Mouse (Mus musculus) neural tube, embryonic 11.5 days (tissue): ENCODE data around the gene Asic2. TPM values are rescaled to one million over a fixed set of nuclear protein-coding genes. Genes with fewer than 3 reads are reported as not detected.

Experiments used
- ATAC-seq: fragments of 200-750 bp; cut with Nextera tagmentation; 2 replicates; pipeline ENCODE4 v1.8.0; 2017; ENCODE audit warnings: moderate number of reproducible peaks, mild to moderate bottlenecking, moderate TSS enrichment, moderate library complexity; ENCODE audit not compliant: insufficient read depth, low FRiP score, low TSS enrichment
- DNase-seq: peaks from one replicate; pipeline ENCODE4 v3.0.0-alpha.2; 2015; ENCODE audit warnings: low spot score
- H3K27ac ChIP-seq: fragments of 300-500 bp; sonication (generic); 2 replicates; pipeline ENCODE4 v1.5.1; 2014; ENCODE audit warnings: low read depth, mild to moderate bottlenecking, low read length
- H3K27me3 ChIP-seq: fragments of 300-500 bp; sonication (generic); 2 replicates; pipeline ENCODE4 v1.6.1; 2014; ENCODE audit warnings: mild to moderate bottlenecking, low read length, mixed read lengths; ENCODE audit not compliant: control insufficient read depth, insufficient read depth
- H3K36me3 ChIP-seq: fragments of 300-500 bp; sonication (generic); 2 replicates; pipeline ENCODE4 v1.6.1; 2014; ENCODE audit warnings: mild to moderate bottlenecking, low read length, moderate library complexity, mixed read lengths; ENCODE audit not compliant: control insufficient read depth, insufficient read depth
- H3K4me1 ChIP-seq: fragments of 300-500 bp; sonication (generic); 2 replicates; pipeline ENCODE4 v1.6.1; 2014; ENCODE audit warnings: low read length, mixed read lengths; ENCODE audit not compliant: control insufficient read depth, insufficient read depth
- H3K4me2 ChIP-seq: fragments of 300-500 bp; sonication (generic); 2 replicates; pipeline ENCODE4 v1.6.1; 2014; ENCODE audit warnings: low read depth, mild to moderate bottlenecking, moderate library complexity
- H3K4me3 ChIP-seq: fragments of 300-500 bp; sonication (generic); 2 replicates; pipeline ENCODE4 v1.5.1; 2014; ENCODE audit warnings: low read depth, low read length
- H3K9ac ChIP-seq: fragments of 300-500 bp; sonication (generic); 2 replicates; pipeline ENCODE4 v1.6.1; 2014; ENCODE audit warnings: mild to moderate bottlenecking, low read length
- H3K9me3 ChIP-seq: fragments of 300-500 bp; sonication (generic); 2 replicates; pipeline ENCODE4 v1.6.1; 2016; ENCODE audit warnings: low read length; ENCODE audit not compliant: control insufficient read depth
- WGBS: fragments of 180-500 bp; shearing (Covaris S2); extraction: QIAGEN DNeasy Blood & Tissue Kit; methylation state at CpG from one replicate; pipeline ENCODE4 v1.1.7; 2014; 5-methylcytosine and 5-hydroxymethylcytosine counted together
- polyA plus RNA-seq: library from polyadenylated mRNA; unstranded; fragments of >200 nt; fragmentation: Nextera tagmentation; extraction: Ambion mirVana; gene quantifications from 2 replicates; pipeline ENCODE4 v1.2.1, GENCODE M21; 2014

Asic2 gene
- 2.3 and 2.5 TPM in 2 replicates for polyA plus RNA-seq

- ATAC-seq (no peak), DNase-seq (peak; percentile 51)
- Histone ChIP-seq H3K27ac (no peak within 1 kb of the TSS), H3K4me1 (no peaks in the 10 kb centered on the region), H3K4me2 (peak within 1 kb of the TSS; percentile 39), H3K4me3 (peak within 1 kb of the TSS; percentile 23), H3K9me3 (no peaks in the 10 kb centered on the region), H3K27me3 (peaks cover 12% of the 10 kb centered on the region; the same call in 1 of the 2 replicates), H3K9ac (peak within 1 kb of the TSS; percentile 53), H3K36me3 (no peaks in the 10 kb centered on the region)
- 3% methylated on average over 29 of the region's 29 CpGs for WGBS
Measured at GRCm38 (mm10) chr11:81968401-81968881, at the start of gene Asic2. Asic2 (minus strand) TSS chr11:81968457.

- Histone ChIP-seq H3K9ac (no peak overlapping the region), H3K4me3 (no peak overlapping the region), H3K27me3 (no peaks in the 10 kb centered on the region), H3K4me2 (no peak overlapping the region), H3K27ac (no peak overlapping the region), H3K36me3 (no peaks in the 10 kb centered on the region), H3K9me3 (no peaks in the 10 kb centered on the region), H3K4me1 (no peaks in the 10 kb centered on the region)
- no peak for DNase-seq
- no peak for ATAC-seq
- 79% methylated on average over 3 of the region's 3 CpGs for WGBS
Measured at GRCm38 (mm10) chr11:82016181-82016780, 48.0 kb upstream of the Asic2 start.

GRCm38 (mm10) chr11:82015066-82015465 is 46.8 kb upstream of the Asic2 start:
- DNase-seq, result no peak
- Histone ChIP-seq H3K36me3 (no peaks in the 10 kb centered on the region), H3K4me3 (no peak overlapping the region), H3K27me3 (no peaks in the 10 kb centered on the region), H3K27ac (no peak overlapping the region), H3K4me2 (no peak overlapping the region), H3K9ac (no peak overlapping the region), H3K9me3 (no peaks in the 10 kb centered on the region), H3K4me1 (no peaks in the 10 kb centered on the region)
- ATAC-seq, result no peak
- WGBS, result 74% methylated on average over 2 of the region's 2 CpGs

GRCm38 (mm10) chr11:82013756-82014155 is 45.5 kb upstream of the Asic2 start:
- Histone ChIP-seq H3K4me1 (no peaks in the 10 kb centered on the region), H3K27me3 (no peaks in the 10 kb centered on the region), H3K36me3 (no peaks in the 10 kb centered on the region), H3K4me3 (no peak overlapping the region), H3K9me3 (no peaks in the 10 kb centered on the region), H3K27ac (no peak overlapping the region), H3K4me2 (no peak overlapping the region), H3K9ac (no peak overlapping the region)
- ATAC-seq (no peak), DNase-seq (no peak)
- WGBS, result 50% methylated on average over 1 of the region's 1 CpGs

- ATAC-seq, result no peak
- Histone ChIP-seq H3K9me3 (no peaks in the 10 kb centered on the region), H3K4me2 (no peak overlapping the region), H3K27me3 (no peaks in the 10 kb centered on the region), H3K4me1 (no peaks in the 10 kb centered on the region), H3K27ac (no peak overlapping the region), H3K36me3 (no peaks in the 10 kb centered on the region), H3K4me3 (no peak overlapping the region), H3K9ac (no peak overlapping the region)
- WGBS, result 56% methylated on average over 8 of the region's 8 CpGs
- DNase-seq, result no peak
Measured at GRCm38 (mm10) chr11:82011411-82012193, 43.3 kb upstream of the Asic2 start.

- no peak for ATAC-seq
- no peak overlapping the region for H3K9ac ChIP-seq
- no peak overlapping the region for H3K4me3 ChIP-seq
- H3K4me1 ChIP-seq, result no peaks in the 10 kb centered on the region
- no peaks in the 10 kb centered on the region for H3K36me3 ChIP-seq
- H3K4me2 ChIP-seq, result no peak overlapping the region
- no peak for DNase-seq
- no peaks in the 10 kb centered on the region for H3K27me3 ChIP-seq
- H3K27ac ChIP-seq, result no peak overlapping the region
- H3K9me3 ChIP-seq, result no peaks in the 10 kb centered on the region
- WGBS, result 94% methylated on average over 3 of the region's 3 CpGs
Measured at GRCm38 (mm10) chr11:82010115-82010514, 41.9 kb upstream of the Asic2 start.

- 74% methylated on average over 12 of the region's 12 CpGs for WGBS
- H3K4me2 ChIP-seq, result no peak overlapping the region
Measured at GRCm38 (mm10) chr11:82006796-82007423, 38.7 kb upstream of the Asic2 start.

GRCm38 (mm10) chr11:82004810-82005209 is 36.6 kb upstream of the Asic2 start:
- no peak overlapping the region for H3K9ac ChIP-seq
- no peaks in the 10 kb centered on the region for H3K9me3 ChIP-seq
- H3K4me1 ChIP-seq, result no peaks in the 10 kb centered on the region
- H3K4me2 ChIP-seq, result no peak overlapping the region
- DNase-seq, result no peak
- no peak overlapping the region for H3K27ac ChIP-seq
- H3K4me3 ChIP-seq, result no peak overlapping the region
- WGBS, result 70% methylated on average over 2 of the region's 2 CpGs
- no peaks in the 10 kb centered on the region for H3K27me3 ChIP-seq
- no peaks in the 10 kb centered on the region for H3K36me3 ChIP-seq
- ATAC-seq, result no peak

More at GRCm38 (mm10) chr11:82006796-82007423, 38.7 kb upstream of the Asic2 start:
- ATAC-seq, result no peak
- no peaks in the 10 kb centered on the region for H3K9me3 ChIP-seq
- DNase-seq, result no peak
- H3K4me1 ChIP-seq, result no peaks in the 10 kb centered on the region
- H3K4me3 ChIP-seq, result no peak overlapping the region
- no peaks in the 10 kb centered on the region for H3K27me3 ChIP-seq
- no peak overlapping the region for H3K9ac ChIP-seq
- H3K36me3 ChIP-seq, result no peaks in the 10 kb centered on the region
- no peak overlapping the region for H3K27ac ChIP-seq
